Mouse (Mus musculus) limb, embryonic 14.5 days (tissue): ENCODE measurements around the gene Wwp2. TPM values are rescaled to one million over a fixed set of nuclear protein-coding genes. Genes with fewer than 3 reads are reported as not detected.

Source experiments
- ATAC-seq: fragments of 200-750 bp; cut with Nextera tagmentation; 2 replicates; pipeline ENCODE4 v1.8.0; 2017; ENCODE audit warnings: low read depth, moderate number of reproducible peaks, moderate TSS enrichment; ENCODE audit not compliant: low FRiP score
- DNase-seq: peaks from one replicate; pipeline ENCODE4 v3.0.0-alpha.2; 2015; ENCODE audit warnings: low spot score
- H3K27ac ChIP-seq: fragments of 300-500 bp; sonication (generic); replicated peaks from 2 replicates; pipeline ENCODE4 v1.5.1; 2014; ENCODE audit warnings: low read depth, mild to moderate bottlenecking, low read length, moderate library complexity, mixed read lengths
- H3K27me3 ChIP-seq: fragments of 300-500 bp; sonication (generic); 2 replicates; pipeline ENCODE4 v1.6.1; 2014; ENCODE audit warnings: low read length, mixed read lengths; ENCODE audit not compliant: control insufficient read depth, insufficient read depth
- H3K36me3 ChIP-seq: fragments of 300-500 bp; sonication (generic); 2 replicates; pipeline ENCODE4 v1.6.1; 2014; ENCODE audit warnings: mild to moderate bottlenecking, low read length, moderate library complexity, mixed read lengths; ENCODE audit not compliant: control insufficient read depth, insufficient read depth
- H3K4me1 ChIP-seq: fragments of 300-500 bp; sonication (generic); 2 replicates; pipeline ENCODE4 v1.6.1; 2014; ENCODE audit warnings: antibody characterized with exemption, low read length, mixed read lengths; ENCODE audit not compliant: control insufficient read depth, insufficient read depth
- H3K4me2 ChIP-seq: fragments of 300-500 bp; sonication (generic); replicated peaks from 2 replicates; pipeline ENCODE4 v1.6.1; 2014; ENCODE audit warnings: low read depth, mild to moderate bottlenecking, low read length, moderate library complexity; ENCODE audit not compliant: severe bottlenecking
- H3K4me3 ChIP-seq: fragments of 300-500 bp; sonication (generic); replicated peaks from 2 replicates; pipeline ENCODE4 v1.5.1; 2014; ENCODE audit warnings: low read length
- H3K9ac ChIP-seq: fragments of 300-500 bp; sonication (generic); 2 replicates; pipeline ENCODE4 v1.6.1; 2014; ENCODE audit warnings: mild to moderate bottlenecking, low read depth, low read length, moderate library complexity; ENCODE audit not compliant: severe bottlenecking
- H3K9me3 ChIP-seq: fragments of 300-500 bp; sonication (generic); 2 replicates; pipeline ENCODE4 v1.6.1; 2016; ENCODE audit warnings: low read length; ENCODE audit not compliant: control insufficient read depth
- POLR2A ChIP-seq: fragments of 200-500 bp; IDR thresholded peaks from 2 replicates; pipeline ENCODE4 v1.8.0; 2012; ENCODE audit warnings: inconsistent platforms, mild to moderate bottlenecking, moderate library complexity, borderline replicate concordance; ENCODE audit not compliant: insufficient read depth, insufficient read length; ENCODE audit errors: extremely low read depth
- WGBS: fragments of 180-500 bp; shearing (Covaris S2); extraction: QIAGEN DNeasy Blood & Tissue Kit; methylation state at CpG from one replicate; pipeline ENCODE4 v1.1.7; 2014; 5-methylcytosine and 5-hydroxymethylcytosine counted together
- polyA plus RNA-seq, 2 experiments: library from polyadenylated mRNA; depleted of rRNA in 1 of 2; stranded (reverse) in 1 of 2; unstranded in 1 of 2; fragments of >200 nt; fragmentation: Nextera tagmentation in 1 of 2; extraction: Ambion mirVana in 1 of 2; gene quantifications; 2 replicates each; pipeline versions ENCODE4 v1.2.1 to v1.2.3; 2012 to 2014

Wwp2 gene
- polyA plus RNA-seq, 2 experiments = 153 to 315 TPM

DNA sequence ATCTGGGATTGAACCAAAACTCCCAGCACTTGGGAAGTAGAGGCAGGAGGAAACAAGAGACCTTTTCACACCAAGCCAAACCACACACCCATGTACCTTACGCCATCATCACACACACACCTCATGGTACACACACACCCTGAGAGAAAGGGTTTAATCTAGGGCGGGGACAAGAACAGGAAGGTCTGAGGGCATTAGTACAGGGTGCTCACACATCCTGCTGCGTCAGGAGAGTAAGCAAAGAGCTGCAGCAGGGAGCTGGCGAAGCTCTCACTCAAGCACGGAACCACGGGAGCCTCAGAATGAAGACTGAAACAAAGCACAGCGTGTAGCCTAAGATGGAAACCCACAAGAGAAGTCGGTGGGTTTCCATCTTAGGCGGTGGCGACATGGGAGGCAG is 22.3 kb upstream of the Wwp2 start:
- no peak for TF ChIP-seq POLR2A
- no peak overlapping the region for H3K4me2 ChIP-seq
- no peak overlapping the region for H3K27ac ChIP-seq
- H3K4me1 ChIP-seq = no peaks in the 10 kb centered on the region
- DNase-seq (no peak), ATAC-seq (no peak)
- H3K9ac ChIP-seq = no peak overlapping the region
- peaks cover 95% of the 10 kb centered on the region for H3K36me3 ChIP-seq
- no peaks in the 10 kb centered on the region for H3K9me3 ChIP-seq
- H3K27me3 ChIP-seq = no peaks in the 10 kb centered on the region
- no peak overlapping the region for H3K4me3 ChIP-seq
- WGBS = 93% methylated on average over 10 of the region's 10 CpGs

DNA sequence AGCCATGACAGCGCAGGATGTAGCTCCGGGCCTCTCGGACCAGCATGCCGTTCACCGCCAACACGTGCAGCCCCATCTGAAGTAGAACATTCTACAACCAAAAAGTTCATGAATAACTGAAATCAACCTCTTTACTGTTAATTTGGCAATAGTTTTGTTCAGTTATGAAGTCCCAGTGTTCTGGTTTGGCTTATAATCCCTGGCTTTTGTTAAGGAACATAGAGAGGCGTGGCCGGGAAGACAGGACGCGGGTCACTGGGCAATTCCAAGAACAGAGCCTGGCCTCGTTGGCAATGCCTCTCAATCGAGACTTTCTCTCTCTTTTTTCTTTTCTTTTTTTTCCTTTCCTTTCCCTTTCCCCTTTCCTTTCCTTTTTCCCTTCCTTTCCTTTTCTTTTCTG is 19.2 kb upstream of the Wwp2 start:
- Histone ChIP-seq H3K36me3 (peaks cover 97% of the 10 kb centered on the region), H3K9me3 (no peaks in the 10 kb centered on the region), H3K4me2 (no peak overlapping the region), H3K27ac (no peak overlapping the region), H3K9ac (no peak overlapping the region), H3K4me3 (no peak overlapping the region), H3K4me1 (no peaks in the 10 kb centered on the region), H3K27me3 (no peaks in the 10 kb centered on the region)
- DNase-seq (no peak), ATAC-seq (no peak)
- TF ChIP-seq POLR2A = no peak
- 92% methylated on average over 12 of the region's 12 CpGs for WGBS

DNA sequence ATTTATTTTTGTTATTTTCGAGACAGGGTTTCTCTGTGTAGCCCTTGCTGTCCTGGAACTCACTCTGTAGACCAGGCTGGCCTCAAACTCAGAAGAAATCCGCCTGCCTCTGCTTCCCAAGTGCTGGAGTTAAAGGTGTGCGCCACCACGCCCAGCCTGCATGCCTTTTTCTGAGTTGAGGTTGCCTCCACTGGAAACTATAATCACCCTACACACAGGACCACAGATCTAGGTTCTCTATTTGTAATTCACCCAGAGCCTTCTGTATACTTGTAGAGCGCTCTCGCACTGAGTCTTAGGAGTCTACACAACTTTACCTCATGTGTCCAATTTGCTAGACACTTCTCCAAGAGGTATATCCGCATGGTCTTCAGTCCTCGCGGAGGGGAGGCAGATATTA is 12.0 kb upstream of the Wwp2 start:
- H3K4me2 ChIP-seq = peak overlapping the region; percentile 73
- ATAC-seq (no peak), DNase-seq (no peak)
- H3K27me3 ChIP-seq = no peaks in the 10 kb centered on the region
- no peaks in the 10 kb centered on the region for H3K9me3 ChIP-seq
- H3K4me1 ChIP-seq = no peaks in the 10 kb centered on the region; the same call in 1 of the 2 replicates
- H3K9ac ChIP-seq = peak overlapping the region; percentile 84
- no peak overlapping the region for H3K27ac ChIP-seq
- H3K4me3 ChIP-seq = peak overlapping the region; percentile 92
- no peak for TF ChIP-seq POLR2A
- H3K36me3 ChIP-seq = peaks cover 32% of the 10 kb centered on the region
- 27% methylated on average over 9 of the region's 9 CpGs for WGBS

DNA sequence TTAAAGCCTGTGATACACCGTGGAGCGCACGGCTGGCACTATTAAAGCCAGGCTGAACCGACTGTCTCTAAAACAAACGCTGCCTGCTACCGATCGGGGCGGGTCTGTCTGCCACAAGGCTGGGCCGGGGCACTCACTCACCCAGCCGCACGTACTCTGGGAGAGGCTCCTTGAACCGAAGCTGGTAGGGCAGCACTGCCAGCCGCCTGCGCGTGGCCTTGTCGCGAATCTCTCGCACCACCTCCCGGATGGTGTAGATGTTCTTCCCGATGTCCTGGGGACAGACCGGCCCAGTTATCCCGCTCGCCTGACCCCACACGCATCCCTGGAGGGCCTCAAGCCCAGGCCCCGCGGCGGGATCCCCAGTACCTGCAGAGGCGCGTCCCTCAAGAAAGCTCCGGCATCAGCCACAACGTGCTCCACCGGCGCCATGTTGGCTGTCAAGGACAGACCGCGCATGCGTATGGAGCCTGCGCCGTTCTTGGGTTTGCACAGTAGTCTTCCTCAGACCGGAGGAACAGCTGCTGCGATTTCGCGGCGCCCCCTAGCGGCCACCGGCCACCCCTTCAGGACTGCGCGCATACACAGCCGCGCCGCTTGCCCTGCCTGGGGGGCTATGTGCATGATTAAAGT is 11.5 kb upstream of the Wwp2 start, which contains the start of gene Nob1:
Gene Nob1 (minus strand): TSS at position 455 of the 633 bp plus-strand sequence.
- Histone ChIP-seq H3K4me2 (peak within 1 kb of the TSS; percentile 73), H3K27ac (0 out of 2 replicates have a peak within 1 kb of the TSS, but pooled peaks have one; percentile 34), H3K36me3 (peaks cover 28% of the 10 kb centered on the region), H3K4me1 (no peaks in the 10 kb centered on the region; the same call in 1 of the 2 replicates), H3K27me3 (no peaks in the 10 kb centered on the region), H3K9me3 (no peaks in the 10 kb centered on the region), H3K9ac (peak within 1 kb of the TSS; percentile 84), H3K4me3 (peak within 1 kb of the TSS; percentile 92)
- under 1% methylated on average over 47 of the region's 50 CpGs for WGBS
- TF ChIP-seq POLR2A = peak; percentile 86; the same call in 1 of the 2 replicates
- ATAC-seq (peak; percentile 99), DNase-seq (peak; percentile 98)

DNA sequence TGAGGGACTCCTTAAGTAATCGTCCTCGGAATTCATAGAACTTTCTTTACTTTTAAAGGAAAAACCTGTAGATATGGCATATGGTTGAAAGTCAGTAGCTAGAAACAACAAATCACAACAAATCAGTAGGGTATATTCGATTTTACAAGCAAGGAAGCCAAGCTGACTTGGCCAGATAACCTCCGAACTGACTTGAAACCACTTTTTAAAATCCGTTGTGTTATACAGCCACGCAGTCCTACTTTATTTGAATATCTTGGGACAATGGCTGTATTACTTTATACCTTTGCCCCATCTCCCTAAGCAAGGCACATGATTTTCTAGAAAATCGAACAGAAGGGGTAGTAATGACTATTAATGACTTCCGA is 11.0 kb upstream of the Wwp2 start:
- H3K27ac ChIP-seq = no peak overlapping the region
- DNase-seq (no peak), ATAC-seq (0 out of 2 replicates have a peak, but pooled peaks have one; percentile 7)
- H3K9ac ChIP-seq = no peak overlapping the region
- H3K4me2 ChIP-seq = peak overlapping the region; percentile 73
- no peak for TF ChIP-seq POLR2A
- no peaks in the 10 kb centered on the region for H3K27me3 ChIP-seq
- H3K9me3 ChIP-seq = no peaks in the 10 kb centered on the region
- 46% methylated on average over 8 of the region's 8 CpGs for WGBS
- H3K4me1 ChIP-seq = no peaks in the 10 kb centered on the region; the same call in 1 of the 2 replicates
- H3K36me3 ChIP-seq = peaks cover 23% of the 10 kb centered on the region
- H3K4me3 ChIP-seq = peak overlapping the region; percentile 92
